Mouse (Mus musculus): ENCODE measurements around the gene Rnf114. TPM values are rescaled to one million over a fixed set of nuclear protein-coding genes. Genes with fewer than 3 reads are reported as not detected.

Rnf114 gene
- total and polyA plus RNA-seq, 2 experiments from 2014 or later, result 79.5 to 84.5 TPM

DNA sequence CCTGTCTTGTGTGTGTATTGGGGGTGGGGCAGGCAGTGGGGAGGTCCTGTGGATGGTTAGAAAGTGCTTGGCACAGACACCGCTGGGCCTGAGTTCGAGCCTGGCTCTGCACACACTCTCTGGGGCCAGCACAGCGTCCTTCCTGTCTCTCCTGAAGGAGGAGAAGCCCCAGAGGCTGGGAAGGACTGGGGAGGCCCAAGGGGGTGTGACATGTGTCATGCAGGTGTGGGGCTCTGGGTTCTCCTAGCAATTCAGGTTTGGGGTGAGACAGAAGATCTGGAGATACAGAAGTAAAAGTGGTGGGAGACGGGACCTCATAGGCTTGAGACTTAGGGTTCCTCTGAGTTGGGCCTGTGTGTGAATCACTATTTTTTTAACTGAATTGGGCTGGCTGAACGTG, 70.6 kb downstream of the Rnf114 start:
- ATAC-seq, result no peak
- H3K4me2 ChIP-seq (ENCODE audit: low read depth), result no peak overlapping the region
- no peaks in the 10 kb centered on the region; the same call in 1 of the 2 replicates for H3K27me3 ChIP-seq (ENCODE audit: insufficient read depth, low read length)
- no peaks in the 10 kb centered on the region for H3K9me3 ChIP-seq (ENCODE audit: low read length)
- H3K4me3 ChIP-seq (ENCODE audit: low read depth, low read length), result no peak overlapping the region
- no peak for DNase-seq
- no peak overlapping the region for H3K9ac ChIP-seq
- 73% methylated on average over 5 of the region's 5 CpGs for WGBS
- no peaks in the 10 kb centered on the region for H3K4me1 ChIP-seq (ENCODE audit: insufficient read depth)
- H3K27ac ChIP-seq (ENCODE audit: low read depth, low read length), result no peak overlapping the region
- H3K36me3 ChIP-seq (ENCODE audit: insufficient read depth), result no peaks in the 10 kb centered on the region
- TF ChIP-seq CTCF (IDR thresholded peaks at IDR 0.05; ENCODE audit: low read depth), result no peak

DNA sequence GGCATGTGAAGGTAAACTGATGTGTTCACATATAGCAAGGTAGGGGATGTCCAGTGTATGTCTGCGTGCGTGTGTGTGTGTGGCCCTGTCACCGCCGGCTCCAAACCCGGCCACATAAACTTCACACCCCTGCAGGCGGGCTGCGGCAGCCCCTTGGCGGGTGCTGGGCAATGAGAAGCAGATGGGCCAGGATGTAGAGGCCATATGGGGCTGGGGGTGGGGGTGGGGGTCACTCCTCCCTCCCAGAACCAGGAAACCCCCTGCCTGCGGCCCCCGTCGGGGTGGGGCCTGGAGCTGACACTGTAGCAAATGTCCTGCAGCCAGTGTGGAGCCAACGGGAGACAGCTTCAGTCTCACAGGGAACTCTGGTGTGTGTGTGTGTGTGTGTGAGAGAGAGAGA, 71.3 kb downstream of the Rnf114 start:
- DNase-seq (no peak), ATAC-seq (no peak)
- H3K4me3 ChIP-seq (ENCODE audit: low read depth, low read length), result no peak overlapping the region
- no peak for TF ChIP-seq CTCF (IDR thresholded peaks at IDR 0.05; ENCODE audit: low read depth)
- H3K9ac ChIP-seq, result no peak overlapping the region
- no peaks in the 10 kb centered on the region for H3K9me3 ChIP-seq (ENCODE audit: low read length)
- 52% methylated on average over 12 of the region's 12 CpGs for WGBS
- no peaks in the 10 kb centered on the region for H3K4me1 ChIP-seq (ENCODE audit: insufficient read depth)
- H3K36me3 ChIP-seq (ENCODE audit: insufficient read depth), result no peaks in the 10 kb centered on the region
- H3K4me2 ChIP-seq (ENCODE audit: low read depth), result no peak overlapping the region
- H3K27ac ChIP-seq (ENCODE audit: low read depth, low read length), result no peak overlapping the region
- no peaks in the 10 kb centered on the region; the same call in 1 of the 2 replicates for H3K27me3 ChIP-seq (ENCODE audit: insufficient read depth, low read length)

DNA sequence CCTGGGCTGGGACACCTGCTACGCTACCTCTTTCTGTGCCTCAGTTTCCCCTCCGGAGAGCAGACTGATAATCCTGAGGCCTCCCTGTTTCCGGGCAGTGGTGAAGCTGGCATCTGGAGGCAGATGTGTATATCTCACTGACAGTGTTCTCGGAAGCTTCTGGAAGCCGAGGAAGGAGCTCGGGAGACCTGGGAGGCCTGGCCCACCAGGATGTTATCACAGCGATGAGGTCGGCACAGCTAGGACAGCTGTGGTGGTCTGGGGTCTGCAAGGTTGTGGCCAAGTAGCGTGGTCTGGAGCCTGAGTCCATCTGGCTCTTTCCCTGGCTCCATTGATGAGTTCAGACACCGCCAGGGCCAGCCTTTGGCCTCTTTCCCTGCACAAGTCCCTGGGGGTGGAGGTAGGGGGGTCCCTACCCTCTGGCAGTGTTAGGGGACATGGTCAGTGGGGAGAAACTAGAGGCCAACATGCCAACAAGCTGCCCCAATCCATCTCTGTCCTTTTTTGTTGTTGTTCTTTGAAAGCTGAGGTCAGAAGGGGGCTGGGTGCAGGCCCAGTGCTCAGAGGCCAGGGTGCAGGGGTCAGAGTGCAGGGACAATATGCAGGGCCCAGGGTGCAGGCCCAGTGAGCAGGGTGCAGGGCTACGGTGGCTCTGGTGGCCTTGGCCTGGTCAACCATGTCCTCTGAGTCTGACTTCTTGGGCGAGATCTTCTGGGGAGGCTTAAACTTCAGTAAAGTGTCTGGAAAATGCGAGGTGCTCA, 72.3 kb downstream of the Rnf114 start:
- no peak for TF ChIP-seq CTCF (IDR thresholded peaks at IDR 0.05; ENCODE audit: low read depth)
- H3K4me3 ChIP-seq (ENCODE audit: low read depth, low read length), result no peak overlapping the region
- no peak overlapping the region for H3K27ac ChIP-seq (ENCODE audit: low read depth, low read length)
- WGBS, result 89% methylated on average over 13 of the region's 13 CpGs
- H3K9me3 ChIP-seq (ENCODE audit: low read length), result no peaks in the 10 kb centered on the region
- ATAC-seq (no peak), DNase-seq (no peak)
- no peaks in the 10 kb centered on the region for H3K36me3 ChIP-seq (ENCODE audit: insufficient read depth)
- H3K27me3 ChIP-seq (ENCODE audit: insufficient read depth, low read length), result no peaks in the 10 kb centered on the region
- no peaks in the 10 kb centered on the region for H3K4me1 ChIP-seq (ENCODE audit: insufficient read depth)
- H3K4me2 ChIP-seq (ENCODE audit: low read depth), result no peak overlapping the region
- no peak overlapping the region for H3K9ac ChIP-seq

DNA sequence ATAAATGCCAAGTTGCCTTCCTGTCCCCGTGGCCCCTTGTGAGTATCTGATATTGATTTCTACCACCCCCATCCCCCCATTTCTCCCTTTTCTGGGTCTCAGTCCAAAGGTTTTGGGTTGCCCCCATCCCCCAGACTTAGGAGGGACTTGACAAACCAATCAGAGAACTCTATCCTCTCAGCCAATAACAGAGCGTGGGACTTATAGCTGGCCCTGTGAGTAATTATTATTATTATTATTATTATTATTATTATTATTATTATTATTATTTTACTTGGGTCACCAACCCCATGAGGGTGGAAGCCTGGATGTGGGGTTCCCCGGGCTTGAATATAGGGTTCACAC, 72.8 kb downstream of the Rnf114 start:
- Histone ChIP-seq H3K9ac (no peak overlapping the region), H3K4me2 (ENCODE audit: low read depth) (no peak overlapping the region), H3K4me3 (ENCODE audit: low read depth, low read length) (no peak overlapping the region), H3K9me3 (ENCODE audit: low read length) (no peaks in the 10 kb centered on the region), H3K4me1 (ENCODE audit: insufficient read depth) (no peaks in the 10 kb centered on the region), H3K27ac (ENCODE audit: low read depth, low read length) (no peak overlapping the region), H3K27me3 (ENCODE audit: insufficient read depth, low read length) (no peaks in the 10 kb centered on the region), H3K36me3 (ENCODE audit: insufficient read depth) (no peaks in the 10 kb centered on the region)
- DNase-seq (no peak), ATAC-seq (no peak)
- 80% methylated on average over 3 of the region's 3 CpGs for WGBS
- TF ChIP-seq CTCF (IDR thresholded peaks at IDR 0.05; ENCODE audit: low read depth), result no peak

DNA sequence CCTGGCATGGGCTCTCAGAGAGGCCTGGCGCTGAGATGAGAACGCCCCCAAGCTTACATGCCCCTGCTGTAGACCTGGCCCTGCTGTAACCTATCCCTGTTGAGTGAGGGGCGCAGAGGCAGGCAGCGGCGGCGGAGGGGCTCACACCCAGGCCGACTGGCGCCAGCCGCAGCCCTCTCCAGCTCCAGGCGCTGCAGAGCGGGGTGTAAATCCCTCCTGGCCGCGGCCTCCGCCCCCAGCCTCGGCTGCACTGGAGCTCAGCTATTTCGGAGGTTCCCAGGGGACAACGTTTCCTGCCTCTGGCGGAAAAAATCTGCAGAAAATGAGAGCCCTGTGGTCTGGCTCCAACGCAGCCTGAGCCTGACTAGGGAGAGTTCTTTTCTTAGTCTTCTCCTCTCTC, 73.2 kb downstream of the Rnf114 start:
- no peak overlapping the region for H3K27ac ChIP-seq (ENCODE audit: low read depth, low read length)
- ATAC-seq (no peak), DNase-seq (no peak)
- H3K4me2 ChIP-seq (ENCODE audit: low read depth), result no peak overlapping the region
- H3K27me3 ChIP-seq (ENCODE audit: insufficient read depth, low read length), result no peaks in the 10 kb centered on the region
- H3K36me3 ChIP-seq (ENCODE audit: insufficient read depth), result no peaks in the 10 kb centered on the region
- no peaks in the 10 kb centered on the region for H3K9me3 ChIP-seq (ENCODE audit: low read length)
- no peak for TF ChIP-seq CTCF (IDR thresholded peaks at IDR 0.05; ENCODE audit: low read depth)
- H3K4me3 ChIP-seq (ENCODE audit: low read depth, low read length), result no peak overlapping the region
- WGBS, result 21% methylated on average over 19 of the region's 19 CpGs
- H3K9ac ChIP-seq, result no peak overlapping the region
- no peaks in the 10 kb centered on the region for H3K4me1 ChIP-seq (ENCODE audit: insufficient read depth)

Other genes with a start within 250 kb of the Rnf114 start
- 57.4 and 60.7 TPM in 2 replicates for gene B4galt5, start 143.5 kb upstream of the Rnf114 start, total RNA-seq (2014; rRNA removed)
- 21.1 and 27.4 TPM in 2 replicates for gene B4galt5, start 143.5 kb upstream of the Rnf114 start, polyA plus RNA-seq (2015; fragmentation: Nextera tagmentation; extraction: Ambion mirVana)
- gene Slc9a8, start 70.9 kb upstream of the Rnf114 start, total RNA-seq (2014; rRNA removed), result 23.5 and 38.4 TPM in 2 replicates
- gene Slc9a8, start 70.9 kb upstream of the Rnf114 start, polyA plus RNA-seq (2015; fragmentation: Nextera tagmentation; extraction: Ambion mirVana), result 10.9 and 18.0 TPM in 2 replicates
- gene Spata2, start 242 bp downstream of the Rnf114 start, total RNA-seq (2014; rRNA removed), result 26.9 and 28.9 TPM in 2 replicates
- 31.8 and 36.6 TPM in 2 replicates for gene Spata2, start 242 bp downstream of the Rnf114 start, polyA plus RNA-seq (2015; fragmentation: Nextera tagmentation; extraction: Ambion mirVana)
- gene Snai1, start 45.5 kb downstream of the Rnf114 start, total RNA-seq (2014; rRNA removed), result 1.3 and 1.4 TPM in 2 replicates
- gene Snai1, start 45.5 kb downstream of the Rnf114 start, polyA plus RNA-seq (2015; fragmentation: Nextera tagmentation; extraction: Ambion mirVana), result 3.3 and 4.4 TPM in 2 replicates
- gene Ube2v1, start 139.4 kb downstream of the Rnf114 start, total RNA-seq (2014; rRNA removed), result 161 TPM in 2 replicates
- gene Ube2v1, start 139.4 kb downstream of the Rnf114 start, polyA plus RNA-seq (2015; fragmentation: Nextera tagmentation; extraction: Ambion mirVana), result 328 and 369 TPM in 2 replicates
- not detected in 2 replicates for gene Gm20431, start 168.9 kb downstream of the Rnf114 start, total RNA-seq (2014; rRNA removed)
- 7.5 and 9.7 TPM in 2 replicates for gene Gm20431, start 168.9 kb downstream of the Rnf114 start, polyA plus RNA-seq (2015; fragmentation: Nextera tagmentation; extraction: Ambion mirVana)
- 4.2 and 5.7 TPM in 2 replicates for gene Cebpb, start 196.3 kb downstream of the Rnf114 start, total RNA-seq (2014; rRNA removed)
- 4.3 and 4.5 TPM in 2 replicates for gene Cebpb, start 196.3 kb downstream of the Rnf114 start, polyA plus RNA-seq (2015; fragmentation: Nextera tagmentation; extraction: Ambion mirVana)
- gene Tmem189, start 197.2 kb downstream of the Rnf114 start, total RNA-seq (2014; rRNA removed), result 37.7 and 39.5 TPM in 2 replicates
- gene Tmem189, start 197.2 kb downstream of the Rnf114 start, polyA plus RNA-seq (2015; fragmentation: Nextera tagmentation; extraction: Ambion mirVana), result 33.7 and 38.4 TPM in 2 replicates